Mouse (Mus musculus) gastrocnemius, postnatal 10 days (tissue): ENCODE measurements around the gene Acpp. TPM values are rescaled to one million over a fixed set of nuclear protein-coding genes. Genes with fewer than 3 reads are reported as not detected.

ENCODE experiments used
- DNase-seq: peaks from one replicate; pipeline ENCODE4 v3.0.0; 2021; ENCODE audit warnings: mixed read lengths
- long read RNA-seq, 2 experiments: library from polyadenylated mRNA; stranded (forward); transcript quantifications; one replicate each; pipeline ENCODE4 v2.0.0; 2021
- total RNA-seq, 2 experiments: library from RNA; stranded (reverse); gene quantifications; 2 replicates each; pipeline ENCODE4 v1.2.3; 2021

Acpp gene
- total RNA-seq = under 1 TPM; 0.12 to 0.43 TPM
- long read RNA-seq, experiment 1, partial matches to known transcripts = 1 of 1 reads
- long read RNA-seq, experiment 1, other reads (novel, unspliced or antisense) = 0 of 1 reads
- long read RNA-seq, experiment 2 = 0 reads

DNA sequence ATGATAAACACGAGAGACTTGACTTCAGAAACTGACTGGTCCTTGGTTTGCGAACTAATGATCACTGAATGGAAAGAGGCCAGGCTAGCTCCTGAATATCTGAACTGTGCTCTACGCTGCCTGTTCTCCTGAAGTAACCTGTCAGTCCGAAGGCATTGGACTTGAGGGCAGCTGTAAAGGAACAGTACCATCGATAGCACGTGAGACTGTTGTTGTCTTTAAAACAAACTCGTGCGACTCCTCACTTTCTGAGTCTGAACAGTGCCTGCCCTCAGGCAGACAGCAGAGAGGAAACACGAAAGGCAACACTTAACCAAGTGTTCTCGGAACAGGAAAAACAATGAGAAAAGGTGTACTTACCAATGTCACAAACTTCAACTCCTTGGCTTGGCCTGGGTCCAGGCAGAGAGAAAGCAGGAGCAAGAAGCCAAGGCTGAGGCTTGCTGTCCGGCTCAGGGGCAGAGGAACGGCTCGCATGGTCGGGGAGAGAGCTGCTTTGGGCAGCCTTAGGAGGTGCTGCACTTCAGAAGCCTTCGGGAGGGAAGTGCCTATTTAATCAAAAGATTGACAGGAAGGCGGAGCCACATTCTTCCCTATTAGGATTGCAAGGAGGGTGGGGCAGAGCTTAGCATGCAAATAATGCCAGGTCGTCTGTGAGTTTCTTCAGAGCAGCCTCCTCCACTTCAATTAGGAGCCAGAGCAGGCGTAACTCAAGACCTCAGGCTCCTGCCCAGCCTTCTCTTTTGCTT, at the start of gene Acpp:
Gene Acpp, minus strand, starts transcription at position 566 of the 749 bp plus-strand sequence.
- DNase-seq = peak; percentile 11

DNA sequence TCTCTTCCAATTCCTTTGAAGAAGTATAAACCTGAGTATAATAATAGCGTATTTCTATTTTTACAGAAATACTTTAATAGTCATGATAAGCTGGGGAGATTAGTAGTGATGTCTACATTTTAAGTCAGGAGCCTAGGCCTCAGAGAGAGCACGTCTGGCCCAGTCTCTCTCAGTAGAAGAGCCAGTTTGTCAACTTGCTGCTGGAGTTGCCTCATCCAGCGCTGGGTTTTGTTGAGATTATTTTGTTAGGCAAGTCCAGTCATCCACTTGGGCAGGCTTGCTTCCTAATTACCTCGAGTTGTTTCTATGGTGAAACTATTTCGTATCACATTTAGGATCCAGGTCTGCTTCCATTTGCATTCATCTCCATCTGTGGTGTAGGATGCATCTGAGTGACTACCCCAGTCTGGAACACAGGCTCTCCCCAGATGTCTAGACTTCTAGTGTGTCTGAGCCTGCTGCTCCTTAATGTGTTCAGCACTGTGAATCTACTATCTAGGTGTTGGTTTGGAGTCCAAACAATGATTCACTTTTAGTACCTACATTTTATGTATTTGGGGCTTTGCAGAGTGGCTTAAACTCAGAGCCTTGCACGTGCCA, 45.1 kb upstream of the Acpp start:
- no peak for DNase-seq

DNA sequence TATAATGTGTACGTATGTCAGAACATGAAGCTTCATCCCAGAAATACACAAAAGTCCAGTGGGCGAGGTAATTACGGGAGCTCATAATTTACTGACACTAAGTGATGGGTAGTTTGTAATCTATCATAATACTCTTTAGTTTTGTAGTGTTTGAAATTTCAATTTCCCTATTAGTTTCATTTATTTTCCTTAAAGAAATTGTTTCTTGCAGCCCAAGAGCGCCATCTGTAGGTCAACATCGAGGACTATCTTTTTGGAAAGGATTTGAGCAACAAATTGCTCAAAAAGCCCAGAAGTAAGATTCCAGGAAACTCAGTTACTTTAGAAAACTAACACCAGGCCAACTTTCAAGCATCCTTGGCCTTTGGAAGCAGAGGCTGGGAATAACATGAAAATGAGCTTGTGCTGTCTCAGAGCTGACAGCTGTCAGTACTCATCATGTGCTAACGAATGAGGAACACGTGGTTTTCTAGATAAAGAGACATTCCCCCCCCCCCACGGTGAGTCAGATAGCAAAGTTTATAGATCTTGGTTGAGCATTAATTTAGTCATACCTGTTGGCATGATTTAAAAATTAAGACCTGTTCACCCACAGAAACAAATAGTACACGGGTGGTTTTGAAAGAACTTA, 42.1 kb upstream of the Acpp start:
- peak; percentile 9 for DNase-seq

DNA sequence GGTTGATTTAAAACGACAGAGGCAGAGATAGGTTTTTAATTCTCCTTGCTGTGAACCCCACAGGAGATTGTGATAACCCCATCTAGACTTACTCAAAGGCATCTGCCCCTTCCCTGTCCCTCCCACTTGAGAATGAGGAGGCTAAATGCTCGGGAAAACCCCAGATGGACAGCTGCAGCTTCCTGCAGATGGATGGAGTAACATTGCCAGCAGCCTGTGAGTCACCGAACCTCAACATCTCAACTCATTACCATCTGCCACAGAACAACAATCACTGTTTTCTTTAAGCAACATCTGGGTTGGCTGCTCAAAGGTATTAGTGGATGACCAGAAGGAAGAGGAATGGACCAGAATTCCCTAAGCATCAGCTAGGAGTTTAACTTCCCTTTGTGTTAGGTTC, 38.0 kb upstream of the Acpp start:
- DNase-seq = no peak

DNA sequence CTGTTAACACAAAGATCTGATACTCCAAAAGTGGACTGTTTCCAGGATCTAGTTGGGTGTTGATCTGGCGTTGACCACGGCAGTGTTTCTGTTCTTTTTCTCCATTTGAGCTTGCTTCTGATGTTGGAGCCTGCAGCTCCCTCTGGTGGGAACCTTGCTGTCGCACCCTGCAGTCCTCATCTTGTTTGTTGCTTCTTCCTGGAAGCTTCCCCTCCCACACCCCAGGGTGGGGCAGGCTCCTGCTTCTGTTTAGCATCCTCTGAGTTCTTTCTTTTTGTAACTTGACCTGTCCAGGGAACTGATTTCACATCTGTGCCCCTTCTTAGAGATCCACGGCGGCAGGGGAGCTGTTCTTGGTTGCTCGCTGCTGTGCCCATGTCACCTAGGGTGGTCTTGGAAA, 35.7 kb upstream of the Acpp start:
- DNase-seq = peak; percentile 18

DNA sequence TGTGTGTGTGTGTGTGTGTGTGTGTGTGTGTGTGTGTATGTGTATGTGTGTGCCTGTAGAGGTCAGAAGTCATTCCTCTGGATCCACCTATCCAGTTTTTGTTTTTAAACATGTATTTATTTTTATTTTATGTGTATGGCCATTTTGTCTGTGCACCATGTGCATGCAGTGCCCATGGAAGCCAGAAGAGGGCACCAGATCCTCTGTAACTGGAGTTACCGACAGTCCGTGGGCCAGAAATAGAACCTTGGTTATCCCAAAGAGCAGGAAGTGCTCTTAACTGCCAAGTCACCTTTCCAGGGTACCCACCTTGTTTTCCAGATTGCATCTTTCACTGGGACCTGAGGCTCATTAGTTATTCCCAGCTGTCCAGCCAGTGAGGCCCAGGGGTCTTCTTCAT, 29.4 kb upstream of the Acpp start:
- DNase-seq = no peak

DNA sequence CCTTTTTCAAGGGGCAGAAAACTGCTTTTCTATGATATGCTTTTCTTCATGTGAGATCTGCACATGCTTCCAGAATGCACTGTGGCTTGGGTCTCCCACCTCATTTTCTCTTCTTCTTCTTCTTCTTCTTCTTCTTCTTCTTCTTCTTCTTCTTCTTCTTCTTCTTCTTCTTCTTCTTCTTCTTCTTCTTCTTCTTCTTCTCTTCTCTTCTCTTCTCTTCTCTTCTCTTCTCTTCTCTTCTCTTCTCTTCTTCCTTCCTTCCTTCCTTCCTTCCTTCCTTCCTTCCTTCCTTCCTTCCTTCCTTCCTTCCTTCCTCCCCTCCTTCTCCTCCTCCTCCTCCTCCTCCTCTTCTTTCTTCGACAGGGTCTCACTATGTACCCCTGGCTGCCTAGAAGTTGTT, 24.4 kb upstream of the Acpp start:
- peak; percentile 58 for DNase-seq

DNA sequence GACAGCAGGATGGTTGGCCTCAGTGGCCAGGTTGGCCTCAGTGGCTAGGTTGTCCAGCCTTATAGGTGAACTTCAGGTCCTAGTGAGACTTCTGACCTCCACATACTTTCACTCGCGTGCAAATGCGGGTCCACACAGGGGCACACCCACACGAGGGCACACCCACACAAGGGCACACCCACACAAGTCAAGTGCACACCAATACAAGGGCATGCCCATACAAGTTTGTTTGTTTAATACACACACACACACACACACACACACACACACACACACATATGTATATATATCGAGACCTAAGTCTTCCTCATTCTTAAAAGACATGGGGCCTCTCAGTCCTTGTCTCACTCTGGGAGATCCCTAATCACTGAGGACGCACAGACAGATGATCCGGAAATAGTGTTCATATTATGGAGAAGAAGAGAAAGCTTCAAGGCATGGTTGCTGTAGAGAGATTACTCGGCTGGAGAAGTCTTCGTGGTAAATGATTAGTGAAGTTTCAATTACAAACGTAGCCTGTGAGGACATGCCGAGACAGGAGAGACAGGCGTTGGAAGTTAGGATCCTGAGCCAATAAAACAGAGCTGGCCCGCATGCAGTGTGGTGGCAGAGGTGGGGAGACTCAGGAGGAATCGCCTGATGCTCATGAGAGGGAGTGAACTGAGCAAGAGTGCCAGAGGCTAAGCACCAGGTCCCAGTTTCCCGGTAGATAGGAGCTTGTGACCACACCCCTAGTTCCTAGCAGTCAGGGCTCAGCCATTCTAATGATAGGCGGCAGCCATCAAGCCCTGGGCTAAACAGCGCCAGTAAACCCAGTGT, 23.7 kb upstream of the Acpp start:
- DNase-seq = no peak

DNA sequence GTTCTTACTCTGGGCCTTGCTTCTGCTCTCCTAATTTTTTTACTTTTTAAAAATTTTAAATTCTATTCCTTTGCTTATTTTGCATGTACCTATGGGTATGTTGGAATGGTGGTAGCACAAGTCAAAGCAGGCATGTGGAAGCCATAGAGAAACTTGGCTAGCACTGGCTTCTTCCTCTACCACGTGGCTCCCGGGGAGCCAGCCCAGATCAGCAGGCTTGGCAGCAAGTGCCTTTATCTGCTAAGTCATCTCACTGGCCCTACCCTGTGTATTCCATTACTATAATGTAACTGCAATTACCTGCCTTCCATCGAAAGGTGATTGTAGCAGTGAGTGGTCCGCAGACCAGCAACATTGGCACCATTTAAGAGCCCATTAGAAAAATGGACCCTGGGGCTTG, 22.8 kb upstream of the Acpp start:
- DNase-seq = no peak

DNA sequence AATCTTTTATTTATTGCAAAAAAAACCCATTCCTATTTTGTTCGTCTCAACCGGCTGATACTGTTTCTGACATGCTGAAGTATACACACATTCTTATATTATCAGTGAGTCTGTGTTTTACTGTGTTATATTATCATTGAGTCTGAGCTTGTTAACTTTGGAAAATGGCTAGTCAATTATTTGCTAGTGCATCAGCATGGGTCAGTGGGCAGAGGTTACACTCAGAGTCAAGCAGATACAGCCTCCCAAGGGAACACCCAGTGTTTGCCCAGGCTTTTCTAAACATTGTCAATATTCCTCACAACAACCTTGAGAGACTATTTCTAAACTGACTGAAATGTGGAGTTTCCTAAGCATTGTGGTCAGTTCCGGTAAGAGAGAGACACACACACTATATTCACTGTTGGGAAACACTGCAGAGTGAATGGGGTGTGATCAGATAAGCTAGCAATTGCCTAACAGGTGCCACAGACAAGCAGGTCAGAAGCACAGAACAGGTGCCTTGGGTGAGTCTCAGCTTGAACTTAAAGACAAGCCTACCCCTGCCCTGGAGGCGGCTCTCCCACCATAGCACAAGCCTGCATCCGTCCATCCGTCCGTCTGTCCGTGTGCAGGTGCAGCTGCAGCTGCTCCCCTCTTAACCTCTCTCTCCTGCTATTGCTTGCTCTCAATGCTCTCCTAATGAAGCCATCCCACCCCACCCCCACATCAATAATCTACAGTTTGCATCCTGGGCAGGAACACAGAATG, 18.1 kb upstream of the Acpp start:
- no peak for DNase-seq

DNA sequence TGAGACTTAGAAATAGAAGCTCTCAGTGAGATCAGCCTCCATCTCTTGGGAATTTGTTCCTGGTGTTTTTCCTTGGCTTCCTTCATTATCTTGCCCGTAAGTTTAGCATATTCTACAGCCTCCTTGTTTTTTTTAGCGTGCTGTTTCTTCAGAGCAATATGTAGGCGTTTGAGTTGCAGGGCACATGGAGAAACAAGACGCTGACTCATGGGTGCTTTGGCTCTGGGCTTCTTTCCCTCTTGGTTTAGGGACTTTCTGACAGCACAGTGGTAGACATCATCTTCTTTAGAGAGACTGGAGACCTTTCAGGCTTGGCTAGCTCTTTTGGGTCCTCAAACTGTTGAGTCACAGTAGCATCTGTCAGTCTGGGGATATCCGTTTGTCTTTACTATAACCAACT, 6.6 kb upstream of the Acpp start:
- no peak for DNase-seq

DNA sequence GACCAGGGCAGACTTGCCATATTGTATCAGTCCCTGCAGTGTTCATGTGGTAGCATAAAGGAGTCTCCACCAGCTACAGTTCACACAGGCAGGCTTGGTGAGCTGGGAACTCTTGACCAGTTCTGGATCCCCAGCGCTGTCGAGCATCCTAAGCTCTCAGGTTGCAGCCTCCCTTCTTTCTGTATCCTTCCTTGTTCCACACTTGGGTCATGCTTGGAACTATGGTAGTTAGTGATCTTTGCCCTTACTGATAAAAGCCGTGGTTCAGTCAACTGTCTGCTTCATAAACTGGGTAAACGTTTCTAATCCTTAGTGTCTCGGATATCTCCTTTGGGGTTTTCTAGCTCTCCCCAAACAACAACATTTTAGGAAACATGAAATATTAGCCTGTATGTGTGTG, 1.9 kb upstream of the Acpp start:
- no peak for DNase-seq

DNA sequence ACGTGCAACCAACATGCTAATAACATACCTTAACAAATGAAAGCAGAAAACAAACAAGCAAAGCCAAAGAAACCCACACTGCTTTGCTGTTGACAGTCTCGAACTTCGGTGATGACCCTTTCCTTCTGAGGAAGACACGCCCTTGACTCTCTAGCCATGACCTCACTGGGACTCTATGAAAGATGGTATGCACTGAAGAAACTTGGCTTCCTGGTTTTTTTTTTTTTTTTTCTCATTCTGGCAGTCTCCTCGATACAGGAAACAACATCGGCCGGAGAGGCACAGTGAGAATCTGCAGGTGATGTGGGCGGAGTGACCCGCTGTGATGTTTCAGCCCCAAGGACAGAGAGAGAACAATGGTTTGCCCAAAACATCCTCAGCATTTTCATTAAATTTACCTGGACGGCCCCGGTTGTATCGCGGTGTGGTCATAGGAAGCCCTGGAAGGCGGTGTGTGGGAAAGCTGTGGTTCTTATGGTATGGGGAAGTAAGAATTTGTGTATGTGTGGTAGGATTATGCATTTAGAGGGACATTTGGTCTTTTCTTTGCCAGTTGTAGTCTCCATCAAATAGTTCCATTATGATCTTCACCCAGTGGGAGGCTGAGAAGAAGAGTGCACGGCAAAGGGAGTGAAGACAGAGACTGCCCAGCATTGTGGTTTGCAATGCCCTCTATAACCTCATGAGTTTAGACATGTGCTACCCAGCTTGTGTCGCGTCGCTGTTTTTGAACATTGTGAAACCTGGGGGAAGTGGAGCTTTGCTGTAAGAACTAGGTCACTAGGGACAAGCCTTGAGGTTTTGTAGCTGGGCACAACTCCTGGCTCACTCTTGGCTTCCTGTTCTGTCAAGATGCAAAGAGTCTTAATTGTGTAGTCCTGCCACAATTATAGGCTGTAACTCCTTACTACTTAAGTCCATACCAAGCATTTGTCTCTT, 1.2 kb upstream of the Acpp start:
- DNase-seq = no peak

DNA sequence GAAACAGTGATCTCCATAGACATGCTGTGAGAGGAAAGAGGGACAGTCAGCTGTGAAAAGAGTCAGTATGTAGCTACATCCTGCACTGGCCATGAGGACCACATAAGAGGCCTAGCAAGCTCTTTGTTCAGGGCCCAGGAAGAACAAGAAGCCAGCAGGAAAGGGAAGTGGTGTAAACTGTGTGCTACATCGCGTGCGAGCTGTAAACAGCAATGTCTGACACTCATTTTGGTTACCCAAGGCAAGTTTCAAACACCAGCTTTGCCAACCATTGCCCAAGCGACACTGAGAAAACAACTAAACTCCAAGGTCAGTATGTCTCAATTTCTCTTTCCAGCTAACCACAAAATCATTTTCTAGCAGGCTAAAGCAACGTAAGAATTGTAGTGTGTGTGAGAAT, 6.2 kb downstream of the Acpp start:
- DNase-seq = no peak

DNA sequence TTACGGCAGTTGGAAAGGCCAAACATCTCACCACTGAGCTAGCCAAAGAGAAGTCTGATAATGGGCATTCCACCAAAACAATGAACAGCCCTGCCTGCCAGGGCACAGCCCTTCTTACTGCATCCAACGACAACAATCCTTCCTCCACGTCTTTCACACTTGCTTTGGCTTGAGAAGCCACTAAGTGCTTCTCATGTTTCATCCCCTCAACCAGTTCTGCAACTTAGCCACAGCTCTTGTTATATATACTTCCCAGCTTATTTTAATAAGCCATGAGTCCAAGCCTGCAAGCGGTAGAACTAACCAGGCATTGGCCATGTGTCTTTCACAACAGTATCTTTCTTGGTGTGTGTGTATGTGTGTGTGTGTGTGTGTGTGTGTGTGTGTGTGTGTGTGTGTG, 8.9 kb downstream of the Acpp start:
- no peak for DNase-seq

DNA sequence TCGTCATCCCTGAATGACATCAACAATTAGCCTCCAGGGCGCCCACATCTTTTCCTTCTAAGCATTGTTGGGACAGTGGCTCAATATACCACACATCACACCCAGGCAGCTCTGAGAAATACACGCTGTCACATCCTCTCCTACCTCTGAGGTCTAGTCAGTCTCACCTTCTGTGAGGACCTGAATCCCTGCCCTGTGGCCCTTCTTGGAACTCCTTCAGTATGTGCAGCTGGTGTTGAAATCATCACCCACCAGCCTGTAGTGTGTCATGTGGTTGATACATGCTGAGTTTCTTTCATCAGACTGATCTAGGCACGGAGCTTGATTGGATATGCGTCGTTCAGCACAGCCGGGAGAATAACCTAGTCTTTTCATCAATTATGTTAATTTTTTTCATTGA, 16.0 kb downstream of the Acpp start:
- DNase-seq = no peak

DNA sequence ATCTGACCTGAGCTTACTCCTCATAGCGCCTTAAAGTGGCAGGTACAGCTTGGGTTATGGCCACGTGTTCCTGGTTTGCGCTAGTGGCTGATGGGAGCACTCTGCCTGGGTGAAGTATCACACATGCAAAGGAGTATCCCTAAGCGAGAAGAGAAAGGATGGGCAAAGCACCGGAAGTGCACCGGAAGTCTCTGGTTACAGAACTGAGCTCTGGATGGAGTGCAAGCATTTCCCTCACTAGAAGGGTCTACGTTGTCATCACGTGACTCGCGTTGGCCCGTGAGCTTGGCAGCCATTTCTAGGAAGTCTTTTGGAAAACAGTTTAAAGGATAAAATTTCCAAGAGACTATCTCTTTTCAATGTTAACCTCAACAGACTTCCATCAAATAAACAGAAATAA, 21.2 kb downstream of the Acpp start:
- DNase-seq = no peak

DNA sequence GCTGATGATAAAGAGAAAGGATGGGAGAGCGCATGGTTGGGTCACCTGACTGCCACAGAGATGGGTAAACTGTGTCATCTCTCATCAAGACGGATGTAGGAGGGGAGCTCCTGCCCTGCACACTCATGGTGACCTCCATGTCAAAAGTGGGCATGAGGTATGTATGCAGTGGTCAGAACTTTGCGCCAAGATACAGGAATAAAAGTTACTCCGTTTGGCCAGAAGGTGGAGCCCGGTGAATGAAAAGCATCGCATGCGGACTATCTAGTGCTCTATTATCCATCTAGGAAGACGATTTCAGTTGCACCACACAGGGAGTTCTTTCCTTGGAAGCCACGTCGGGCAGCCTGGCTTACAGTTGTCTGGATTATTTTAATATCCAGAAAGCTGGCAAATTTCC, 22.0 kb downstream of the Acpp start:
- DNase-seq = peak; percentile 9

DNA sequence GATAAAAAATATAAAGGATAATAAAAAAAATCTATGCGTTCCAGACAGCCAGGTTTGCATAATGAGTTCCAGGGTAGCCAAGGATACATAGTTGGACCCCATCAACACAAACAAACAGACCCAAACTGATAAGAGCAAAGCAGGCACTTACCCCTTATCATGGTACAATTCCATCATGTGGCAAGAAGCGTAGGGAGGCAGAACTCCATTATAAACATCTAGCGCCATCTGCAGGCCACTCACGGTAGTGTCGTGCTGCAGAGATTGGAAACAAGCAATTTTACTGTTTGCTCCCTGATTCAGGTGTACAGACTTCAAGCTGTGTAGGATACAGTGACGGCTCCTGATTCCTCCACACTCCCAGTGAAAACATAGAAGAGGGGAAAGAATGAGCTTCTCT, 30.8 kb downstream of the Acpp start:
- DNase-seq = peak; percentile 76

DNA sequence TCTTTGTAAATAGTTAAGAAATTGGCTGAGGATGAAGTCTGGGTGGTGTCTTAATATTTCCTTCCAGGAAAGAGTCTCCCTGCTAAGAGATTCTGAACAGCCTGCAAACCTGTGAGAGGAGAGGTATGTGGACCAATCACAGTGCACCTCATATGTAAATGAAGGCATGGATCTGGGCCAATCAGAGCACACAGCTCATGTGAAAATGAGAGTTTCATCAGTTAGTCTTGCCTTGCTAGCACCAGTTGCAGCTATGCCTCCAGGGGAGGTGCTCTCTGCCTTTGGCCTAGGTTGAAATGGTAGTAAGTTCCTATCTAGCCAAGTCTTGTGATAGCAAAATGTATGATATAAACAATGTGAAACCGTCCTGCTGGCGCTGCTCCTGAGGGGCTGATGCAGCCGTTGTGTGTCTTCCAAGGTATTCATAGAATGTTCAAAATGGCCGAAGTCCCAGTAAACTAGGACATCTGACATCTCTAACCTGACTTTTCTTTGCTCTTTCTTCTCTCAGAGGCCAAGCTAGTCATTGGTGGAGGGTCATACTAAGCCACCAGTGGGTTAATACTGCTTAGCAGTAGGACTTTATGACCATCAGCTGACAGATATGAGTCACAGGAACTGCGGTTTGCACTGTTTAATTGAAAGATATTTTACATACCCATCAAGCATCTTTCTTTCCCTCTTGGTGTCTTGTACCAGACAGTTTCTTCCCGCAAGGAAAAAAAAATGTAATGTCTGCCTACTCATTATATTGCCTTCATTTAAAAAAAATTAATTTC, 32.0 kb downstream of the Acpp start:
- DNase-seq = no peak
